Mouse (Mus musculus): ENCODE results near the gene Gm20388.

Gm20388 gene

GRCm38 (mm10) chr8:119964859-119965258 lies 54.2 kb downstream of the Gm20388 start:
- no peak for DNase-seq

GRCm38 (mm10) chr8:119967435-119967834 lies 56.8 kb downstream of the Gm20388 start:
- DNase-seq = no peak

- DNase-seq = no peak
Measured at GRCm38 (mm10) chr8:119970169-119970568, 59.5 kb downstream of the Gm20388 start.

DNA sequence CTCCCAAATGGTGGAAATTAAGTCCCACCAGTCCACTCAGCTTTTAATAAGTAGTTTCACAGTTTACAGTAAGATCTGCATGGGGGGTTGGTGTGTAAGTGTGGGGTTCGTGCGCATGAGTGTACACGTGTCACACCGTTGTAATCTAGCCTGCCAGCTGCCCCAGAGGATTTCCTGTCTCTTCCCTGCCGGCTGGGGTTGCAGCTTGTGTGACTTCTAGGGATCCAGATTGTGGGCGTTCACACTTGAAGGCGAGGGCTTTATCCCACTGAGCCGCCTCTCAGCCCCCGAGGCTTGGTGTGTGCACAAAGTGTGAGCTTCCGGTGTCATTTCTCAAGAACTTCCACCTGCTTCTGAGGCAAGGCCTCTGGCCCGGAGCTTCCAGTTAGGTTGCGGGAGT lies 61.9 kb downstream of the Gm20388 start:
- DNase-seq = no peak

DNA sequence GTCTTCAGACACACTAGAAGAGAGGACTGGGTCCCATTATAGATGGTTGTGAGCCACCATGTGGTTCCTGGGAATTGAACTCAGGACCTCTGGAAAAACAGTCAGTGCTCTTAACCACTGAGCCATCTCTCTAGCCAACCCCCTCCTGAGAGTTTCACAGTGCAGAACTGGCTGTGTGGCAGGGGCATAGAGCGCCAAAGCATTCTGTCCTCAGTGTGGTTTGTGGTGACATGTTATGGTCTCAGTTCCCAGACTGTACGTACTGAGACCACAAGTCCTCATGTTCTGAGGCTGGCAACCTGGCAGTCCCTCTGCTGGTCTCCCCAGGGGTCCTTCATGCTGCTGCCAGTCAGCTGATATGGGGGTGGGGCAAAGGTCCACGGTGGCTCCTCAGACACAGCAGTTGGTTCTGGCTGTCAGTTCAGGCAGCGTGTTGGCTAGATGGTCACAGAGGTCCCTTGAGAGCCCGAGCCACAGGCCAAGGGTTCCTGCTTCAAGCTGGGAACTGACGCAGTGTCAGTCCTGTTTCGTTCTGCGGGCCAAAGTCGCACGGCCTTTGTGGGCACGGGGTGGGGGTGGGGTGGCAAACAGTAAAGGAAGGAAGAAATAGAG lies 68.2 kb downstream of the Gm20388 start:
- no peak for DNase-seq

- DNase-seq = no peak
Measured at GRCm38 (mm10) chr8:119981253-119981652, 70.6 kb downstream of the Gm20388 start.

- DNase-seq = no peak
Measured at GRCm38 (mm10) chr8:119984085-119984484, 73.4 kb downstream of the Gm20388 start.

- DNase-seq = no peak
Measured at GRCm38 (mm10) chr8:119986174-119986573, 75.5 kb downstream of the Gm20388 start.

- no peak for DNase-seq
Measured at GRCm38 (mm10) chr8:119988087-119988486, 77.4 kb downstream of the Gm20388 start.

GRCm38 (mm10) chr8:119992249-119992648 lies 81.6 kb downstream of the Gm20388 start, which contains the start of gene Crispld2:
TSS of gene Crispld2 (plus strand) at chr8:119992438.
- peak; percentile 78 to 79 for DNase-seq

- no peak for DNase-seq
Measured at GRCm38 (mm10) chr8:119994114-119994513, 83.5 kb downstream of the Gm20388 start.

DNA sequence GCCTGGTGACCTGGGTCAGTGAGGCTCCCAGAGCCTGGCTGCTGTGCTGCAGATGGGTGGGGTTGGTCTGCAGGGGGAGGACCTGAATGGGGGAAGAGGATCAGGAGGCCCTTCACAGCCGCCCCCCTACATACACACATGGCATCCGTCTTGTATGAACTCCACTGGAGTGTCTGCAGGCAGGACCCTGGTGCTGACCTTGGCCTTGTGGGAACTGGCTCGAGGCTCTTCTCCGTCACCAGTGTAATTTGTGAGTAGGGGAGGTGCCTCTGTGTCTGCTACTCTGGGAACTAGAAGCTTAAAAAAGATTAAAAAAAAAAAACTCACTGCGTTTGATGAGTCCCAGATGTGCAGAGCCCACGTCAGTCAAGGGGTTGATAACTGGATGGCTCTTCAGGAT lies 83.9 kb downstream of the Gm20388 start:
- DNase-seq = no peak

- DNase-seq = no peak
Measured at GRCm38 (mm10) chr8:119997266-119997665, 86.6 kb downstream of the Gm20388 start.

DNA sequence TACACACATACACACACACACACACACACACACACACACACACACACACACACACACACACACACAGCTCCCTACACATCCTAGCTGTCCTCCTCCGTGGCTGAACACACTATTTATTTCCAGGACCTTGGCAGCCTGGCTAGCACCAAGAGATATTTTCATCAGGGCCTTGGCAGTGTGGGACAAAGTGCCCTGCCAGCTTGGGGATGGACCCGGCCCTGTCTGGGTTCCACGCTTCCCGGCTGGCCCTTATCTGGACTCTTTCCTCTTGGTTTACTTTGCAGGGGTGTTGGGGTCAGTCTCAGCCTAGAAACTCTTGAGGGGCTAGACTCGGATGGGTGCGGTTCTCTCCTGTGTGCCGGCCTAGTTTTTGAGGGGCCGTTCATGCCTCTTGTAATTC lies 89.8 kb downstream of the Gm20388 start:
- DNase-seq = no peak

DNA sequence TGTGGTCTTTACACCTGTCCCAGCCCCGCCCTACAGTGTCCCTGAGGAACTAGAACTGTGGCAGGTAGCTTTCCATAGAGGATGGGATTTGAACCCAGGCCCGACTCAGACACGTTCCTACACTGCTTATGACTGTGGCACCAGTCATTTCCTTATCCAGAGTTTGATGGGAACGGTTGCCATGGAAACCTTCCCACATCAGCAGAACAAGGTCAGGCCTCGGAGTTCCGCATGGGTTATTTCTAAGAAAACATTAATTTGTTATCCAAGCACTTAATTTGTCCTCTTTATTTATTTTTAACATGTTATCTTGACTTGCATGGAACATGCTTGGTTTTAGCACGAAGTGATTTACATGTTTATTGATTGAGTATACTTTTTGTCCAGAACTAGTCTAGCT lies 91.1 kb downstream of the Gm20388 start:
- DNase-seq = no peak

- DNase-seq = no peak
Measured at GRCm38 (mm10) chr8:120002348-120002747, 91.7 kb downstream of the Gm20388 start.

GRCm38 (mm10) chr8:120004154-120004702 lies 93.6 kb downstream of the Gm20388 start:
- DNase-seq = no peak

DNA sequence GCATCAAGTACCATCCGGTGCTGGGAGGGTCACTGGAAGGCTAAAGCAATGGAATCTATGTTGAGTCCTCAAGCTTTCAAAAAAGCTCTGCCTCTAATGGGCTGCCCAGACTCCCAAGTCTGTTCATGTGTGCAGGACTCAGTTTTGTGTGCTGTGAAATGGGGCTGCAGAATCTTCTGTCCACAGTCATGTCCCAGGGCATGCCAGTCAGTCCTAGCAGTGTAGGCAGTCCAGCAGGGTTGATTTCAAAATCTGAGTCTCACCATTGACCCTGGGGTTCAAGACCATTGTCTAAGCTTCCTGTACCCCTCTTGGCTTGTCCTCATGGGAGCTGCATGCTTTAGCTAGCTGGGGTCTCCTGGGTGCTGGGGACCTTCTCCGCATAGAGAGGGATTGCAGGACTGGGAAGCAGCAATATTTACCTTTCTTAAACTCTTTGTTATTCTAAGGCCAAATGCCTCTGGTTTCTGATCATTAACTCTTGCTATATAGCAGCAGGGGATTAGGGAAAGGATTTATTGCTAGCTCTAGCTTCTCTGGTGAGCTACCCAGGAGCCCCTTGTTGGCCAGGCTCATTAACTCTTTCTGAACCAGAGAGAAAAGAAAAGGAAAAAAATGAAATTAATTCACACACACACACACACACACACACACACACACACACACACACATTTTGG lies 94.2 kb downstream of the Gm20388 start:
- DNase-seq = no peak

- no peak for DNase-seq
Measured at GRCm38 (mm10) chr8:120006645-120007160, 96.1 kb downstream of the Gm20388 start.

DNA sequence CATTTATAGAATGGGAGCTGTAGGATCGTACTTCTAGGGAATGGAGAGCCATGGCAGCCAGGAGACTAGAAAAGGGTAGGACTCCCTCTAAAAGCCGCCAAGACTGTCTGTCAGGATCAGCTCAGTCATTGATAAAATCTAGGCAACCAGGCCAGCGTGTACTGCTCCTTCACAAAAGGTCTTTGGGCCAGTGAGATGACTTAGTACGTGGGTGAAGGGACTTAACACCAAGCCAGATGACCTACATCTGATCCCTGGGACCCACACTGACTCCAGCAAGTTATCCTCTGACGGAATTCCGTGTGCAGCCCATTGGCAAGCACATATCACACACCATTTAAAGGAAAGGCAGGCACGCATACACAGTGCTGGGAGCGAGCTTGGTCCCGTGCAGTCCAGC lies 96.5 kb downstream of the Gm20388 start:
- no peak for DNase-seq

DNA sequence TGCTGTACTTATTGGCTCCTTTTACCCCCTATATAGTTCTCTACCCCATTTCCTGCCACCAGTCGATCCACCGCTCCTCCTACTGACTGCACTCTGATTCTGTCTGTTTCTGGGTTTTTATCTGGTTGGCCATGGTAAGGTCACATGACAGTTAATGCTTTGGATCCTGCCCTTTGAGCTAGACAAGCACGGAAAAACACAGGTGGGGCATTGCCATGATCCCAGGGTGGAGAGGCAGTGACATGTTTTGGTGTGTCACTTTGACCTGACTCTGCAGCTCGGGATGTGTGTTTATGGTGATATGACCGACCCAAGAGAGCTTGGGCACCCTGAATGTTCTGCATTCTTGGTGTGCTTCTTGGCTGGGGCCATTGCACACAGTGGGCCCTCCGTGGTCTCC lies 98.6 kb downstream of the Gm20388 start:
- DNase-seq = no peak

- no peak for DNase-seq
Measured at GRCm38 (mm10) chr8:120012491-120012890, 101.8 kb downstream of the Gm20388 start.

GRCm38 (mm10) chr8:120012927-120013326 lies 102.3 kb downstream of the Gm20388 start:
- DNase-seq = no peak
